Mouse (Mus musculus) forebrain, embryonic 13.5 days (tissue): ENCODE data around the gene Rheb. TPM values are rescaled to one million over a fixed set of nuclear protein-coding genes. Genes with fewer than 3 reads are reported as not detected.
"Not testable (repeated sequence)": the region's sequence is repeated elsewhere in the genome, so short reads cannot be mapped to it uniquely, and the experiment has no call there.

Source experiments
- ATAC-seq: fragments of 200-750 bp; cut with Nextera tagmentation; 2 replicates; pipeline ENCODE4 v1.8.0; 2017
- H3K27ac ChIP-seq: fragments of 300-500 bp; sonication (generic); 2 replicates; pipeline ENCODE4 v1.5.1; 2015; ENCODE audit warnings: inconsistent platforms, mild to moderate bottlenecking, moderate library complexity
- H3K27me3 ChIP-seq: fragments of 300-500 bp; sonication (generic); 2 replicates; pipeline ENCODE4 v1.6.1; 2015; ENCODE audit warnings: mild to moderate bottlenecking, inconsistent platforms
- H3K36me3 ChIP-seq: fragments of 300-500 bp; sonication (generic); 2 replicates; pipeline ENCODE4 v1.6.1; 2015; ENCODE audit warnings: mild to moderate bottlenecking, inconsistent platforms; ENCODE audit not compliant: poor library complexity, severe bottlenecking
- H3K4me1 ChIP-seq: fragments of 300-500 bp; sonication (generic); 2 replicates; pipeline ENCODE4 v1.6.1; 2015; ENCODE audit warnings: inconsistent platforms
- H3K4me2 ChIP-seq: fragments of 300-500 bp; sonication (generic); 2 replicates; pipeline ENCODE4 v1.6.1; 2015; ENCODE audit warnings: inconsistent platforms, mild to moderate bottlenecking, moderate library complexity
- H3K4me3 ChIP-seq: fragments of 300-500 bp; sonication (generic); 2 replicates; pipeline ENCODE4 v1.5.1; 2015; ENCODE audit warnings: mild to moderate bottlenecking, inconsistent platforms
- H3K9ac ChIP-seq: fragments of 300-500 bp; sonication (generic); 2 replicates; pipeline ENCODE4 v1.6.1; 2015; ENCODE audit warnings: mild to moderate bottlenecking, inconsistent platforms
- H3K9me3 ChIP-seq: fragments of 300-500 bp; sonication (generic); replicated peaks from 2 replicates; pipeline ENCODE4 v1.6.1; 2016; ENCODE audit warnings: inconsistent platforms
- WGBS: fragments of 180-500 bp; shearing (Covaris S2); methylation state at CpG from one replicate; pipeline ENCODE4 v1.1.7; 2015; 5-methylcytosine and 5-hydroxymethylcytosine counted together
- polyA plus RNA-seq: library from polyadenylated mRNA; unstranded; fragments of >200 nt; fragmentation: Nextera tagmentation; extraction: Ambion mirVana; gene quantifications from 2 replicates; pipeline ENCODE4 v1.2.1, GENCODE M21; 2015

The Rheb gene
- polyA plus RNA-seq, 1 experiment from 2014 or later, result 232 TPM

- Histone ChIP-seq H3K9ac (no peak overlapping the region), H3K4me2 (no peak overlapping the region), H3K27ac (no peak overlapping the region), H3K9me3 (no peaks in the 10 kb centered on the region), H3K36me3 (no peaks in the 10 kb centered on the region), H3K4me3 (no peak overlapping the region), H3K27me3 (no peaks in the 10 kb centered on the region), H3K4me1 (peaks cover 15% of the 10 kb centered on the region)
- ATAC-seq, result no peak
- WGBS, result 95% methylated on average over 3 of the region's 3 CpGs
Measured at GRCm38 (mm10) chr5:24831912-24832311, 10.5 kb downstream of the Rheb start.

- Histone ChIP-seq H3K36me3 (no peaks in the 10 kb centered on the region), H3K9me3 (no peaks in the 10 kb centered on the region), H3K9ac (no peak overlapping the region), H3K27me3 (no peaks in the 10 kb centered on the region), H3K4me2 (no peak overlapping the region), H3K4me1 (peaks cover 16% of the 10 kb centered on the region), H3K4me3 (no peak overlapping the region), H3K27ac (no peak overlapping the region)
- 90% methylated on average over 3 of the region's 3 CpGs for WGBS
- ATAC-seq, result no peak
Measured at GRCm38 (mm10) chr5:24828446-24828845, 14.0 kb downstream of the Rheb start.

GRCm38 (mm10) chr5:24827173-24827572 lies 15.3 kb downstream of the Rheb start:
- Histone ChIP-seq H3K9me3 (no peaks in the 10 kb centered on the region), H3K9ac (no peak overlapping the region), H3K4me1 (peaks cover 16% of the 10 kb centered on the region), H3K27ac (no peak overlapping the region), H3K36me3 (no peaks in the 10 kb centered on the region), H3K4me2 (no peak overlapping the region), H3K4me3 (no peak overlapping the region), H3K27me3 (no peaks in the 10 kb centered on the region)
- ATAC-seq, result no peak
- WGBS, result 88% methylated on average over 2 of the region's 2 CpGs

GRCm38 (mm10) chr5:24826056-24826770 lies 16.2 kb downstream of the Rheb start:
- no peak overlapping the region; the same call in 1 of the 2 replicates for H3K27ac ChIP-seq
- no peak for ATAC-seq
- no peak overlapping the region for H3K9ac ChIP-seq
- no peaks in the 10 kb centered on the region for H3K36me3 ChIP-seq
- H3K9me3 ChIP-seq, result no peaks in the 10 kb centered on the region
- no peak overlapping the region for H3K4me3 ChIP-seq
- no peak overlapping the region for H3K4me2 ChIP-seq
- no peaks in the 10 kb centered on the region for H3K27me3 ChIP-seq
- H3K4me1 ChIP-seq, result peaks cover 20% of the 10 kb centered on the region
- WGBS, result 92% methylated on average over 9 of the region's 9 CpGs

- H3K4me2 ChIP-seq, result no peak overlapping the region
- no peak overlapping the region for H3K9ac ChIP-seq
- no peak overlapping the region for H3K4me3 ChIP-seq
- H3K36me3 ChIP-seq, result no peaks in the 10 kb centered on the region
- no peaks in the 10 kb centered on the region for H3K27me3 ChIP-seq
- no peaks in the 10 kb centered on the region for H3K9me3 ChIP-seq
- ATAC-seq, result no peak
- H3K27ac ChIP-seq, result no peak overlapping the region; the same call in 1 of the 2 replicates
- 88% methylated on average over 4 of the region's 4 CpGs for WGBS
- H3K4me1 ChIP-seq, result peaks cover 26% of the 10 kb centered on the region
Measured at GRCm38 (mm10) chr5:24825365-24826055, 16.9 kb downstream of the Rheb start.

GRCm38 (mm10) chr5:24823864-24824405 lies 18.5 kb downstream of the Rheb start:
- Histone ChIP-seq H3K9ac (no peak overlapping the region), H3K27ac (no peak overlapping the region), H3K4me1 (peaks cover 26% of the 10 kb centered on the region), H3K9me3 (no peaks in the 10 kb centered on the region), H3K27me3 (no peaks in the 10 kb centered on the region), H3K4me2 (no peak overlapping the region), H3K36me3 (no peaks in the 10 kb centered on the region), H3K4me3 (no peak overlapping the region)
- 85% methylated on average over 6 of the region's 6 CpGs for WGBS
- ATAC-seq, result no peak

GRCm38 (mm10) chr5:24822781-24823180 lies 19.6 kb downstream of the Rheb start:
- Histone ChIP-seq H3K36me3 (no peaks in the 10 kb centered on the region), H3K9me3 (no peaks in the 10 kb centered on the region), H3K27me3 (no peaks in the 10 kb centered on the region), H3K4me2 (no peak overlapping the region), H3K4me1 (peaks cover 26% of the 10 kb centered on the region), H3K4me3 (no peak overlapping the region), H3K9ac (no peak overlapping the region), H3K27ac (no peak overlapping the region)
- WGBS, result 80% methylated on average over 3 of the region's 3 CpGs
- no peak for ATAC-seq

GRCm38 (mm10) chr5:24822231-24822630 lies 20.2 kb downstream of the Rheb start:
- H3K4me1 ChIP-seq, result peaks cover 26% of the 10 kb centered on the region
- 87% methylated on average over 3 of the region's 3 CpGs for WGBS
- H3K4me3 ChIP-seq, H3K4me2 ChIP-seq, H3K27ac ChIP-seq, H3K9ac ChIP-seq, H3K9me3 ChIP-seq, H3K36me3 ChIP-seq, H3K27me3 ChIP-seq, ATAC-seq: not testable (repeated sequence)

- WGBS, result 84% methylated on average over 3 of the region's 3 CpGs
- peaks cover 25% of the 10 kb centered on the region for H3K4me1 ChIP-seq
- ATAC-seq, result no peak
- H3K4me2 ChIP-seq, result no peak overlapping the region
- no peak overlapping the region for H3K27ac ChIP-seq
- no peaks in the 10 kb centered on the region for H3K9me3 ChIP-seq
- no peaks in the 10 kb centered on the region for H3K27me3 ChIP-seq
- no peak overlapping the region for H3K9ac ChIP-seq
- peaks cover 9% of the 10 kb centered on the region for H3K36me3 ChIP-seq
- no peak overlapping the region for H3K4me3 ChIP-seq
Measured at GRCm38 (mm10) chr5:24821403-24821841, 21.0 kb downstream of the Rheb start.

- no peak overlapping the region for H3K4me3 ChIP-seq
- H3K9ac ChIP-seq, result no peak overlapping the region
- H3K27me3 ChIP-seq, result no peaks in the 10 kb centered on the region
- H3K36me3 ChIP-seq, result peaks cover 13% of the 10 kb centered on the region
- H3K4me1 ChIP-seq, result peaks cover 17% of the 10 kb centered on the region; the same call in 1 of the 2 replicates
- no peak for ATAC-seq
- 71% methylated on average over 5 of the region's 5 CpGs for WGBS
- no peak overlapping the region for H3K4me2 ChIP-seq
- H3K9me3 ChIP-seq, result no peaks in the 10 kb centered on the region
- H3K27ac ChIP-seq, result no peak overlapping the region
Measured at GRCm38 (mm10) chr5:24820627-24821026, 21.8 kb downstream of the Rheb start.

- 45% methylated on average over 4 of the region's 4 CpGs for WGBS
- Histone ChIP-seq H3K4me2 (no peak overlapping the region), H3K4me1 (peaks cover 13% of the 10 kb centered on the region; the same call in 1 of the 2 replicates), H3K9ac (no peak overlapping the region), H3K27me3 (no peaks in the 10 kb centered on the region), H3K27ac (no peak overlapping the region), H3K36me3 (peaks cover 43% of the 10 kb centered on the region), H3K4me3 (no peak overlapping the region), H3K9me3 (no peaks in the 10 kb centered on the region)
- no peak for ATAC-seq
Measured at GRCm38 (mm10) chr5:24817191-24817590, 25.2 kb downstream of the Rheb start.

GRCm38 (mm10) chr5:24813946-24814345 lies 28.5 kb downstream of the Rheb start:
- Histone ChIP-seq H3K9me3 (no peaks in the 10 kb centered on the region), H3K4me3 (no peak overlapping the region), H3K27ac (no peak overlapping the region), H3K27me3 (no peaks in the 10 kb centered on the region), H3K9ac (no peak overlapping the region), H3K36me3 (peaks cover 70% of the 10 kb centered on the region), H3K4me1 (0 out of 2 replicates have a peak, but pooled peaks cover 3% of the 10 kb centered on the region), H3K4me2 (no peak overlapping the region)
- 93% methylated on average over 3 of the region's 3 CpGs for WGBS
- ATAC-seq, result no peak
